ENCODE assay signal across 17 mouse cellular contexts in the genomic region with DNA sequence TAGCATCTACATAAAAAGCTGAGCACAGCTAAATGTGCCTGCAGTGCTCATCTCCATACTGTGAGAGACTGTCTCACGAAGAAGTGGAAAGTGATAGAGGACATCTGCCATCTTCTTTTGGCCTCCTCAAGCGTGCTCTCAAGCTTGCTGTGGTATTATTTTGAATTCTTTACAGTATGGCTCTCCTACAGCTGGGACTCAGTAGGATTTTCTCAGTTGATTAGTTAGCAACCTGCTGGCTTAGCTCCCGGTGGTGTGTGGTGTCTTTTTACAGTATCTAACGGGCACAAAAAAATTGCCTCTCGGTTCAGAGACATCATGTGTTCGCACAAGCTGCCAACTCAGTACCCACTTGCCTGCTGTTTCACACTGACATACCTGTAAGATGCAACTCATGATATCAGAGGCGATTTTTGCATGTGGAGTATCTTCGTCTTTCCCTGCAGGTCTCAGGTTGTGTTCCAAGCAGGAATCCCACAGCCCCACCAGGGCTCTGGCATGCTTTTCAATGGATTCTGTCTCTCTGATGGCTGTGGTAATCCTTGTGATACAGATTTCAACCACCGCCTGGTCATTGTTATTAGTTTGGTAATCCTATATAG. TPM values are rescaled to one million over a fixed set of nuclear protein-coding genes. Genes with fewer than 3 reads are reported as not detected.
A peak's percentile ranks its signal among the peaks of the same experiment; 100 is the strongest.
DNase-seq lines count a peak whose midpoint lies in the region; ATAC-seq and TF ChIP-seq lines count a peak whose summit lies in the region.
"Had no signal": no experiment of that assay in that cellular context is flagged by ENCODE, and none has a peak within 500 bp of the region (broad histone marks: within the 10 kb centered on the region; RNA-seq: fewer than 3 reads in every experiment).

No protein-coding gene starts in this region.

- H3K9ac ChIP-seq in hindbrain, embryonic 14.5 days = no peak overlapping the region
- H3K9ac ChIP-seq in midbrain, postnatal 0 days (replicated peaks; ENCODE audit: low read length, poor library complexity, severe bottlenecking) = no peak overlapping the region
- H3K9ac ChIP-seq in midbrain, embryonic 11.5 days (ENCODE audit: low read length) = no peak overlapping the region
- no peak overlapping the region for H3K9ac ChIP-seq in forebrain, postnatal 0 days
- H3K9ac ChIP-seq: intestine, embryonic 15.5 days; liver, embryonic 12.5 days had no signal

- no peaks in the 10 kb centered on the region for H3K27me3 ChIP-seq in hindbrain, embryonic 14.5 days (ENCODE audit: control insufficient read depth, insufficient read depth, low read length)
- no peaks in the 10 kb centered on the region for H3K27me3 ChIP-seq in hindbrain, embryonic 10.5 days (ENCODE audit: insufficient read depth, poor library complexity, severe bottlenecking)
- H3K27me3 ChIP-seq in midbrain, postnatal 0 days (ENCODE audit: insufficient read depth, low read length) = no peaks in the 10 kb centered on the region
- no peaks in the 10 kb centered on the region for H3K27me3 ChIP-seq in midbrain, embryonic 11.5 days (ENCODE audit: control insufficient read depth, insufficient read depth, low read length)
- no peaks in the 10 kb centered on the region for H3K27me3 ChIP-seq in forebrain, postnatal 0 days (ENCODE audit: insufficient read depth, low read length)
- H3K27me3 ChIP-seq: intestine, embryonic 15.5 days; liver, embryonic 12.5 days had no signal

- no peak for DNase-seq in cerebellum, adult 11 months
- no peak for DNase-seq in hindbrain, embryonic 14.5 days (ENCODE audit: low spot score)
- no peak for DNase-seq in hindbrain, embryonic 10.5 days (ENCODE audit: low spot score)
- DNase-seq in midbrain, postnatal 0 days (ENCODE audit: low spot score) = peak; percentile 63
- no peak for DNase-seq in midbrain, embryonic 11.5 days (ENCODE audit: low spot score, missing footprints)
- DNase-seq in forebrain, postnatal 0 days = peak; percentile 25
- DNase-seq in thymus, postnatal 10 days (ENCODE audit: low spot score in 2 of 2) = no peak
- DNase-seq: adrenal gland, postnatal 14 days; embryo, embryonic 11 days; heart, postnatal 14 days; thymus, postnatal 36 days had no signal

- H3K4me2 ChIP-seq in hindbrain, embryonic 14.5 days (replicated peaks) = no peak overlapping the region
- no peak overlapping the region for H3K4me2 ChIP-seq in midbrain, postnatal 0 days (ENCODE audit: low read depth, low read length, poor library complexity, severe bottlenecking)
- no peak overlapping the region for H3K4me2 ChIP-seq in midbrain, embryonic 11.5 days
- H3K4me2 ChIP-seq in forebrain, postnatal 0 days (ENCODE audit: low read depth) = no peak overlapping the region
- H3K4me2 ChIP-seq: intestine, embryonic 15.5 days; liver, embryonic 12.5 days had no signal

- WGBS in hindbrain, embryonic 14.5 days = 82% methylated on average over 9 of the region's 9 CpGs
- WGBS in hindbrain, embryonic 10.5 days = 84% methylated on average over 9 of the region's 9 CpGs
- 72% methylated on average over 9 of the region's 9 CpGs for WGBS in midbrain, postnatal 0 days
- WGBS in midbrain, embryonic 11.5 days = 89% methylated on average over 9 of the region's 9 CpGs
- 52% methylated on average over 9 of the region's 9 CpGs for WGBS in forebrain, postnatal 0 days

- TF ChIP-seq CTCF in midbrain, postnatal 0 days (IDR thresholded peaks at IDR 0.05) = no peak
- TF ChIP-seq CTCF in forebrain, postnatal 0 days (IDR thresholded peaks at IDR 0.05; ENCODE audit: low read depth) = no peak

- H3K36me3 ChIP-seq in hindbrain, embryonic 14.5 days (replicated peaks; ENCODE audit: control insufficient read depth, insufficient read depth) = no peaks in the 10 kb centered on the region
- H3K36me3 ChIP-seq in hindbrain, embryonic 10.5 days = no peaks in the 10 kb centered on the region
- H3K36me3 ChIP-seq in midbrain, postnatal 0 days (ENCODE audit: insufficient read depth, low read length) = no peaks in the 10 kb centered on the region
- no peaks in the 10 kb centered on the region for H3K36me3 ChIP-seq in midbrain, embryonic 11.5 days (ENCODE audit: control insufficient read depth, insufficient read depth, low read length)
- H3K36me3 ChIP-seq in forebrain, postnatal 0 days (ENCODE audit: insufficient read depth) = no peaks in the 10 kb centered on the region
- H3K36me3 ChIP-seq: intestine, embryonic 15.5 days; liver, embryonic 12.5 days had no signal

- peak; percentile 46 for ATAC-seq in cerebellum, adult (ENCODE audit: insufficient number of reproducible peaks, low FRiP score, low TSS enrichment)
- ATAC-seq in hindbrain, embryonic 14.5 days (ENCODE audit: low FRiP score) = peak; percentile 27; the same call in 1 of the 2 replicates
- ATAC-seq in midbrain, postnatal 0 days (ENCODE audit: low FRiP score) = 0 out of 2 replicates have a peak, but pooled peaks have one; percentile 34
- no peak for ATAC-seq in midbrain, embryonic 11.5 days (ENCODE audit: low FRiP score)
- peak; percentile 51 for ATAC-seq in forebrain, postnatal 0 days
- ATAC-seq: intestine, embryonic 15.5 days; liver, embryonic 12.5 days; midbrain, embryonic 16.5 days had no signal

- no peak overlapping the region for H3K27ac ChIP-seq in hindbrain, embryonic 14.5 days
- no peak overlapping the region for H3K27ac ChIP-seq in hindbrain, embryonic 10.5 days
- no peak overlapping the region for H3K27ac ChIP-seq in midbrain, postnatal 0 days (ENCODE audit: low read depth, low read length)
- H3K27ac ChIP-seq in midbrain, embryonic 11.5 days (ENCODE audit: low read depth, low read length) = no peak overlapping the region
- no peak overlapping the region; the same call in 1 of the 2 replicates for H3K27ac ChIP-seq in forebrain, postnatal 0 days (ENCODE audit: low read depth, low read length)
- H3K27ac ChIP-seq: intestine, embryonic 15.5 days; liver, embryonic 12.5 days had no signal

- H3K9me3 ChIP-seq in hindbrain, embryonic 14.5 days (ENCODE audit: control insufficient read depth, low read length) = no peaks in the 10 kb centered on the region
- H3K9me3 ChIP-seq in hindbrain, embryonic 10.5 days = no peaks in the 10 kb centered on the region
- no peaks in the 10 kb centered on the region for H3K9me3 ChIP-seq in midbrain, postnatal 0 days (ENCODE audit: low read length)
- no peaks in the 10 kb centered on the region for H3K9me3 ChIP-seq in midbrain, embryonic 11.5 days (ENCODE audit: control insufficient read depth, low read length)
- no peaks in the 10 kb centered on the region for H3K9me3 ChIP-seq in forebrain, postnatal 0 days (ENCODE audit: low read length)
- H3K9me3 ChIP-seq: intestine, embryonic 15.5 days; liver, embryonic 12.5 days had no signal

- H3K4me3 ChIP-seq in hindbrain, embryonic 14.5 days (replicated peaks; ENCODE audit: low read length) = no peak overlapping the region
- H3K4me3 ChIP-seq in hindbrain, embryonic 10.5 days = no peak overlapping the region
- no peak overlapping the region for H3K4me3 ChIP-seq in midbrain, postnatal 0 days (ENCODE audit: low read depth, low read length)
- H3K4me3 ChIP-seq in midbrain, embryonic 11.5 days (ENCODE audit: low read depth, low read length) = no peak overlapping the region
- no peak overlapping the region for H3K4me3 ChIP-seq in forebrain, postnatal 0 days (ENCODE audit: low read depth, low read length)
- H3K4me3 ChIP-seq: intestine, embryonic 15.5 days; liver, embryonic 12.5 days had no signal

- no peaks in the 10 kb centered on the region for H3K4me1 ChIP-seq in hindbrain, embryonic 14.5 days (replicated peaks; ENCODE audit: control insufficient read depth, insufficient read depth, low read length)
- no peaks in the 10 kb centered on the region for H3K4me1 ChIP-seq in hindbrain, embryonic 10.5 days (replicated peaks)
- no peaks in the 10 kb centered on the region for H3K4me1 ChIP-seq in midbrain, postnatal 0 days (ENCODE audit: insufficient read depth, low read length)
- H3K4me1 ChIP-seq in midbrain, embryonic 11.5 days (ENCODE audit: control insufficient read depth, insufficient read depth, low read length) = no peaks in the 10 kb centered on the region
- H3K4me1 ChIP-seq in forebrain, postnatal 0 days (ENCODE audit: insufficient read depth) = no peaks in the 10 kb centered on the region
- H3K4me1 ChIP-seq: intestine, embryonic 15.5 days; liver, embryonic 12.5 days had no signal

RNA-seq across cellular contexts. Expression of gene Ptx3, which starts 34.9 kb away (rescaled TPM):
- 2.1 and 3.6 TPM in 2 replicates for polyA plus RNA-seq in hindbrain, embryonic 14.5 days (2014; fragmentation: Nextera tagmentation; extraction: Ambion mirVana)
- polyA plus RNA-seq in hindbrain, embryonic 10.5 days (2016; fragmentation: Nextera tagmentation; extraction: Ambion mirVana) = 24.6 and 32.6 TPM in 2 replicates
- 3.3 and 4.0 TPM in 2 replicates for total RNA-seq in midbrain, postnatal 0 days (2014; rRNA removed)
- 2.9 and 4.4 TPM in 2 replicates for polyA plus RNA-seq in midbrain, postnatal 0 days (2015; fragmentation: Nextera tagmentation; extraction: Ambion mirVana)
- 29.1 and 31.5 TPM in 2 replicates for polyA plus RNA-seq in midbrain, embryonic 11.5 days (2014; fragmentation: Nextera tagmentation; extraction: Ambion mirVana)
- total RNA-seq in forebrain, postnatal 0 days (2014; rRNA removed) = 2.9 and 3.0 TPM in 2 replicates
- polyA plus RNA-seq in forebrain, postnatal 0 days (2015; fragmentation: Nextera tagmentation; extraction: Ambion mirVana) = 8.4 TPM in 2 replicates
- total RNA-seq: megakaryocyte, adult 5-6 weeks had no signal

RNA-seq across cellular contexts. Expression of gene Veph1, which starts 42.0 kb away (rescaled TPM):
- 2.0 and 2.7 TPM in 2 replicates for polyA plus RNA-seq in hindbrain, embryonic 14.5 days (2014; fragmentation: Nextera tagmentation; extraction: Ambion mirVana)
- polyA plus RNA-seq in hindbrain, embryonic 10.5 days (2016; fragmentation: Nextera tagmentation; extraction: Ambion mirVana) = 9.3 and 11.4 TPM in 2 replicates
- total RNA-seq in midbrain, postnatal 0 days (2014; rRNA removed) = 1.4 and 2.7 TPM in 2 replicates
- 1.0 and 2.4 TPM in 2 replicates for polyA plus RNA-seq in midbrain, postnatal 0 days (2015; fragmentation: Nextera tagmentation; extraction: Ambion mirVana)
- polyA plus RNA-seq in midbrain, embryonic 11.5 days (2014; fragmentation: Nextera tagmentation; extraction: Ambion mirVana) = 16.1 and 18.5 TPM in 2 replicates
- total RNA-seq in forebrain, postnatal 0 days (2014; rRNA removed) = 2.9 and 5.8 TPM in 2 replicates
- polyA plus RNA-seq in forebrain, postnatal 0 days (2015; fragmentation: Nextera tagmentation; extraction: Ambion mirVana) = 2.3 and 3.6 TPM in 2 replicates
- total RNA-seq: adrenal gland, postnatal 14 days; megakaryocyte, adult 5-6 weeks had no signal
- polyA plus RNA-seq: small intestine, adult 2 months had no signal

Comparison
In these comparisons a context has a peak if more than half of its experiments do, and no peak if none do; other contexts are left out.
1. DNase-seq: peak in midbrain, postnatal 0 days (single experiment) and forebrain, postnatal 0 days (single experiment); none in cerebellum, adult 11 months (single experiment), hindbrain, embryonic 14.5 days (single experiment), hindbrain, embryonic 10.5 days (single experiment), midbrain, embryonic 11.5 days (single experiment) and thymus, postnatal 10 days (0 of 2).